10 mouse cellular contexts compared by ENCODE assay signal in genomic region chr12:82104211-82104610, GRCm38 (mm10).
DNase-seq lines count a peak whose midpoint lies in the region; ATAC-seq and TF ChIP-seq lines count a peak whose summit lies in the region.
"Had no signal": no experiment of that assay in that cellular context is flagged by ENCODE, and none has a peak within 500 bp of the region (broad histone marks: within the 10 kb centered on the region; RNA-seq: fewer than 3 reads in every experiment).

No protein-coding gene starts in this region.

- no peaks in the 10 kb centered on the region for H3K36me3 ChIP-seq in hindbrain, postnatal 0 days (ENCODE audit: insufficient read depth, low read length)
- H3K36me3 ChIP-seq in hindbrain, embryonic 12.5 days = no peaks in the 10 kb centered on the region
- H3K36me3 ChIP-seq in kidney, embryonic 15.5 days = no peaks in the 10 kb centered on the region
- H3K36me3 ChIP-seq: embryonic facial prominence, embryonic 12.5 days had no signal

- H3K9ac ChIP-seq in hindbrain, postnatal 0 days (replicated peaks; ENCODE audit: low read length) = no peak overlapping the region
- H3K9ac ChIP-seq in hindbrain, embryonic 12.5 days = no peak overlapping the region
- no peak overlapping the region for H3K9ac ChIP-seq in kidney, embryonic 15.5 days
- H3K9ac ChIP-seq: embryonic facial prominence, embryonic 12.5 days had no signal

- H3K9me3 ChIP-seq in hindbrain, postnatal 0 days (ENCODE audit: low read length) = no peaks in the 10 kb centered on the region
- no peaks in the 10 kb centered on the region for H3K9me3 ChIP-seq in hindbrain, embryonic 12.5 days (replicated peaks)
- H3K9me3 ChIP-seq in kidney, embryonic 15.5 days (replicated peaks) = peaks cover 5% of the 10 kb centered on the region; the same call in 1 of the 2 replicates
- H3K9me3 ChIP-seq: embryonic facial prominence, embryonic 12.5 days had no signal

- peak overlapping the region; percentile 28; the same call in 1 of the 2 replicates for H3K27ac ChIP-seq in hindbrain, postnatal 0 days
- H3K27ac ChIP-seq in hindbrain, embryonic 12.5 days = no peak overlapping the region
- H3K27ac ChIP-seq in kidney, embryonic 15.5 days = no peak overlapping the region

- 55% methylated on average over 10 of the region's 10 CpGs for WGBS in hindbrain, postnatal 0 days
- 83% methylated on average over 10 of the region's 10 CpGs for WGBS in hindbrain, embryonic 12.5 days
- WGBS in kidney, embryonic 15.5 days = 80% methylated on average over 10 of the region's 10 CpGs

- no peaks in the 10 kb centered on the region for H3K4me1 ChIP-seq in hindbrain, postnatal 0 days (ENCODE audit: insufficient read depth, low read length)
- peaks cover 4% of the 10 kb centered on the region; the same call in 1 of the 2 replicates for H3K4me1 ChIP-seq in hindbrain, embryonic 12.5 days
- H3K4me1 ChIP-seq in kidney, embryonic 15.5 days = peaks cover 15% of the 10 kb centered on the region

- peak; percentile 80 for ATAC-seq in hindbrain, postnatal 0 days
- ATAC-seq in hindbrain, embryonic 12.5 days (ENCODE audit: low FRiP score) = no peak
- no peak for ATAC-seq in kidney, embryonic 15.5 days (replicated peaks; ENCODE audit: low FRiP score)

- peak; percentile 67 for DNase-seq in hindbrain, postnatal 0 days (ENCODE audit: low spot score)
- DNase-seq in frontal cortex, postnatal 10 days (ENCODE audit: low spot score in 2 of 2) = peak; percentile 70 to 84
- peak; percentile 44 to 48 for DNase-seq in layer of hippocampus, postnatal 25 days (ENCODE audit: extremely low spot score in 1 of 2, low spot score in 1 of 2)
- peak; percentile 85 to 92 for DNase-seq in right cerebral cortex, postnatal 36 days (ENCODE audit: low spot score in 2 of 2)
- DNase-seq in gastrocnemius, postnatal 25 days = no peak
- no peak for DNase-seq in spleen, postnatal 14 days (ENCODE audit: low spot score in 2 of 2)

- no peak for TF ChIP-seq CTCF in hindbrain, postnatal 0 days (IDR thresholded peaks at IDR 0.05; ENCODE audit: low read depth)

- no peak overlapping the region for H3K4me3 ChIP-seq in hindbrain, postnatal 0 days (ENCODE audit: low read length)
- H3K4me3 ChIP-seq in hindbrain, embryonic 12.5 days = no peak overlapping the region
- H3K4me3 ChIP-seq in kidney, embryonic 15.5 days (replicated peaks) = no peak overlapping the region
- H3K4me3 ChIP-seq: embryonic facial prominence, embryonic 12.5 days had no signal

- no peak overlapping the region for H3K4me2 ChIP-seq in hindbrain, postnatal 0 days (ENCODE audit: low read depth, low read length)
- H3K4me2 ChIP-seq in hindbrain, embryonic 12.5 days (replicated peaks) = no peak overlapping the region
- H3K4me2 ChIP-seq in kidney, embryonic 15.5 days = no peak overlapping the region
- H3K4me2 ChIP-seq: embryonic facial prominence, embryonic 12.5 days; liver, embryonic 11.5 days had no signal

- no peaks in the 10 kb centered on the region for H3K27me3 ChIP-seq in hindbrain, postnatal 0 days (ENCODE audit: insufficient read depth, low read length)
- H3K27me3 ChIP-seq in hindbrain, embryonic 12.5 days = no peaks in the 10 kb centered on the region
- H3K27me3 ChIP-seq in kidney, embryonic 15.5 days = no peaks in the 10 kb centered on the region
- H3K27me3 ChIP-seq: embryonic facial prominence, embryonic 12.5 days had no signal

Comparison
In these comparisons a context has a peak if more than half of its experiments do, and no peak if none do; other contexts are left out.
1. DNase-seq: peak in hindbrain, postnatal 0 days (single experiment), frontal cortex, postnatal 10 days (2 of 2), layer of hippocampus, postnatal 25 days (2 of 2) and right cerebral cortex, postnatal 36 days (2 of 2); none in gastrocnemius, postnatal 25 days (single experiment) and spleen, postnatal 14 days (0 of 2).